In the genomic region with DNA sequence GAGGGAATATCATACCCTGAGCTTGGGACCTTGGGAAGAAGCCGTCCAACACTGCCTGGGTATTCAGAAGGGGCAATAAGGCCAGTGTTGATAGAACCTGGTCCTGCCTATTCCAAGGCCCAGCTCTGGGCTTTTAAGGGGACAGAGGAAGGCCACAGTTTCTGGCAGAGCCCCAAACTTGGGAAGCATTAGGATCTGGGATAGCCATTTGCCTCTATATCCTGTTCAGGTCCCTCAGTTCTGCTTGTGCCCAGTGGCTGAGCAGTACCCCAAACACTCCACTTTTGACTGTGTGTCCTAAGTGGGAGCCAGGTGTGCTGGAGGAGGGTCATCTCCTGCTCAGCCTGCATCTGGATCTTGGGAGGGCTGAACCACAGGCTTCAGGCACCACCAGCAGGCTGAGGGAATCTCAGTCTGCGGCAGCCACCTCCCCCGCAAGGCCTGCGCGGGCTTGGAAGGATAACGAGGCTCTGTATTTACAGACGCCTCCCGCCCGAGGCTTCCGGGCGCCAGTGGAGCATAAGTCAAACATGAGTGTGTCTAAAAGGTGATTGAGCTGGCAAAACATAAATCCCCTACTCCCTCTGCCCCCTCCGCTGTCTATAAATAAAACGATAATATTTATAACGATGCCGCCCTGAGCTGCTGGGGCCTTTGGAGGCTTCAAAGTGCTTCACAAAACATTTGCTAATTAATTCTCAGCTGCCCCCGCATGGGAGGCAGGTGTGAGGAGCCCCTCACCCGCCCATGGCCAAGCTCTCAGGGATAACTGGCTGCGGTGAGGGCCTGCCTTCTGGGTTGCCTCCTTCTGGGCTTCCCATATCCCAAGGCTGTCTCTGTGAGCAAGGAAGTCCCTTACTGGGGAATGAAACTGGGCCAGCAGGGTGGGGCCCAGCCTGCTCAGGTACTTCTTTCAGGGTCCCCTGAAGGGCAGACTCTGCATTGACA, we compare ENCODE assay signal across 9 mouse cellular contexts.
A peak's percentile ranks its signal among the peaks of the same experiment; 100 is the strongest.
DNase-seq lines count a peak whose midpoint lies in the region; ATAC-seq lines count a peak whose summit lies in the region.
"Had no signal": no experiment of that assay in that cellular context is flagged by ENCODE, and none has a peak within 500 bp of the region (broad histone marks: within the 10 kb centered on the region; RNA-seq: fewer than 3 reads in every experiment).

No protein-coding gene starts in this region.

- no peak overlapping the region for H3K4me2 ChIP-seq in hindbrain, embryonic 11.5 days (replicated peaks; ENCODE audit: low read depth, low read length)
- H3K4me2 ChIP-seq in midbrain, embryonic 12.5 days (replicated peaks): no peak overlapping the region

- no peak for DNase-seq in hindbrain, embryonic 10.5 days (ENCODE audit: low spot score)
- no peak for DNase-seq in hindbrain, embryonic 11.5 days (ENCODE audit: low spot score)
- peak; percentile 33 for DNase-seq in adrenal gland, postnatal 25 days
- no peak for DNase-seq in heart, embryonic 10.5 days (ENCODE audit: low spot score)
- peak; percentile 44 to 64 for DNase-seq in layer of hippocampus, postnatal 10 days (ENCODE audit: low spot score in 2 of 2)
- peak; percentile 67 to 72 for DNase-seq in urinary bladder, postnatal 4 days (ENCODE audit: low spot score in 2 of 2)

- peaks cover 58% of the 10 kb centered on the region for H3K4me1 ChIP-seq in hindbrain, embryonic 10.5 days (replicated peaks)
- peaks cover under 1% of the 10 kb centered on the region; the same call in 1 of the 2 replicates for H3K4me1 ChIP-seq in hindbrain, embryonic 11.5 days (replicated peaks; ENCODE audit: control insufficient read depth, insufficient read depth, low read length)
- peaks cover 50% of the 10 kb centered on the region for H3K4me1 ChIP-seq in heart, embryonic 10.5 days
- peaks cover 42% of the 10 kb centered on the region for H3K4me1 ChIP-seq in midbrain, embryonic 12.5 days

- WGBS in hindbrain, embryonic 10.5 days: 43% methylated on average over 18 of the region's 18 CpGs
- WGBS in hindbrain, embryonic 11.5 days: 38% methylated on average over 18 of the region's 18 CpGs
- 24% methylated on average over 18 of the region's 18 CpGs for WGBS in heart, embryonic 10.5 days
- WGBS in midbrain, embryonic 12.5 days: 30% methylated on average over 18 of the region's 18 CpGs

- no peaks in the 10 kb centered on the region for H3K9me3 ChIP-seq in hindbrain, embryonic 10.5 days
- no peaks in the 10 kb centered on the region for H3K9me3 ChIP-seq in hindbrain, embryonic 11.5 days (ENCODE audit: control insufficient read depth, low read length)
- H3K9me3 ChIP-seq in heart, embryonic 10.5 days: no peaks in the 10 kb centered on the region
- H3K9me3 ChIP-seq in midbrain, embryonic 12.5 days: no peaks in the 10 kb centered on the region

- peaks cover 93% of the 10 kb centered on the region for H3K36me3 ChIP-seq in hindbrain, embryonic 10.5 days
- H3K36me3 ChIP-seq in hindbrain, embryonic 11.5 days (ENCODE audit: control insufficient read depth, insufficient read depth, low read length): no peaks in the 10 kb centered on the region
- peaks cover 76% of the 10 kb centered on the region for H3K36me3 ChIP-seq in heart, embryonic 10.5 days
- H3K36me3 ChIP-seq in midbrain, embryonic 12.5 days: peaks cover 39% of the 10 kb centered on the region

- H3K27ac ChIP-seq in hindbrain, embryonic 10.5 days: peak overlapping the region; percentile 47
- H3K27ac ChIP-seq in hindbrain, embryonic 11.5 days (ENCODE audit: low read depth, low read length): no peak overlapping the region
- H3K27ac ChIP-seq in heart, embryonic 10.5 days: peak overlapping the region; percentile 63
- H3K27ac ChIP-seq in midbrain, embryonic 12.5 days (replicated peaks): peak overlapping the region; percentile 39

- no peak overlapping the region for H3K4me3 ChIP-seq in hindbrain, embryonic 10.5 days
- H3K4me3 ChIP-seq in hindbrain, embryonic 11.5 days (ENCODE audit: low read depth, low read length): no peak overlapping the region
- H3K4me3 ChIP-seq in heart, embryonic 10.5 days: no peak overlapping the region
- H3K4me3 ChIP-seq in midbrain, embryonic 12.5 days: no peak overlapping the region

- no peaks in the 10 kb centered on the region for H3K27me3 ChIP-seq in hindbrain, embryonic 10.5 days (ENCODE audit: insufficient read depth, poor library complexity, severe bottlenecking)
- H3K27me3 ChIP-seq in hindbrain, embryonic 11.5 days (ENCODE audit: control insufficient read depth, insufficient read depth, low read length): no peaks in the 10 kb centered on the region
- peaks cover 100% of the 10 kb centered on the region for H3K27me3 ChIP-seq in heart, embryonic 10.5 days (ENCODE audit: insufficient read depth, poor library complexity, severe bottlenecking)
- H3K27me3 ChIP-seq in midbrain, embryonic 12.5 days: no peaks in the 10 kb centered on the region
- H3K27me3 ChIP-seq: CH12.LX had no signal

- no peak overlapping the region for H3K9ac ChIP-seq in hindbrain, embryonic 11.5 days (ENCODE audit: low read depth, low read length)
- H3K9ac ChIP-seq in midbrain, embryonic 12.5 days (replicated peaks): no peak overlapping the region

- ATAC-seq in hindbrain, embryonic 11.5 days (ENCODE audit: low FRiP score): no peak
- ATAC-seq in midbrain, embryonic 12.5 days (ENCODE audit: low FRiP score, low read depth): peak; percentile 47; the same call in 1 of the 2 replicates
- ATAC-seq in cerebellum, adult (ENCODE audit: insufficient number of reproducible peaks, low FRiP score, low TSS enrichment): no peak

Comparison
In these comparisons a context has a peak if more than half of its experiments do, and no peak if none do; other contexts are left out.
1. DNase-seq: peak in adrenal gland, postnatal 25 days (single experiment), layer of hippocampus, postnatal 10 days (2 of 2) and urinary bladder, postnatal 4 days (2 of 2); none in hindbrain, embryonic 10.5 days (single experiment), hindbrain, embryonic 11.5 days (single experiment) and heart, embryonic 10.5 days (single experiment).